Mouse (Mus musculus) ES-Bruce4 (cell line): ENCODE results near the gene Actr3. TPM values are rescaled to one million over a fixed set of nuclear protein-coding genes. Genes with fewer than 3 reads are reported as not detected.

Experiments
- H3K27ac ChIP-seq: 2 replicates; pipeline ENCODE4 v1.5.1; 2012; ENCODE audit warnings: low read length, inconsistent platforms; ENCODE audit not compliant: insufficient read depth
- H3K27me3 ChIP-seq: 2 replicates; pipeline ENCODE4 v1.6.1; 2012; ENCODE audit warnings: mild to moderate bottlenecking, low read length, inconsistent platforms; ENCODE audit not compliant: control insufficient read depth, poor library complexity, insufficient read depth, severe bottlenecking
- H3K36me3 ChIP-seq: 2 replicates; pipeline ENCODE4 v1.6.1; 2012; ENCODE audit warnings: inconsistent platforms, mild to moderate bottlenecking, low read length, moderate library complexity; ENCODE audit not compliant: control insufficient read depth, poor library complexity, insufficient read depth, severe bottlenecking
- H3K4me1 ChIP-seq: one replicate; pipeline ENCODE4 v1.8.1; 2011; ENCODE audit warnings: low read length; ENCODE audit not compliant: control insufficient read depth, insufficient read depth
- H3K4me3 ChIP-seq: 2 replicates; pipeline ENCODE4 v1.5.1; 2011; ENCODE audit warnings: low read depth, mild to moderate bottlenecking, low read length
- H3K9ac ChIP-seq: 2 replicates; pipeline ENCODE4 v1.6.1; 2012; ENCODE audit warnings: low read depth, mild to moderate bottlenecking, inconsistent platforms; ENCODE audit not compliant: poor library complexity, severe bottlenecking
- H3K9me3 ChIP-seq: replicated peaks from 2 replicates; pipeline ENCODE4 v1.6.1; 2012; ENCODE audit warnings: mild to moderate bottlenecking, low read length, inconsistent platforms; ENCODE audit not compliant: control insufficient read depth, poor library complexity, insufficient read depth, severe bottlenecking
- CTCF ChIP-seq: IDR thresholded peaks from one replicate; pipeline ENCODE4 v1.8.1; 2011; ENCODE audit warnings: low read depth, low read length
- EP300 ChIP-seq: IDR thresholded peaks from 2 replicates; pipeline ENCODE4 v1.6.1; 2011; ENCODE audit warnings: low read depth, low read length; ENCODE audit not compliant: insufficient read depth
- POLR2A ChIP-seq: IDR thresholded peaks from one replicate; pipeline ENCODE4 v1.8.1; 2011; ENCODE audit warnings: low read length; ENCODE audit not compliant: insufficient read depth
- polyA plus RNA-seq: library from polyadenylated mRNA; stranded (reverse); fragments of >200 nt; gene quantifications from 2 replicates; pipeline ENCODE4 v1.2.4, GENCODE M21; 2011; ENCODE audit warnings: low read depth; ENCODE audit not compliant: missing spikeins, insufficient read depth, insufficient read length

The Actr3 gene
- polyA plus RNA-seq, 1 experiment = 269 TPM

- peaks cover 14% of the 10 kb centered on the region for H3K9me3 ChIP-seq
- no peaks in the 10 kb centered on the region for H3K4me1 ChIP-seq
- TF ChIP-seq CTCF (no peak), POLR2A (no peak), EP300 (no peak)
- no peak overlapping the region for H3K9ac ChIP-seq
- H3K36me3 ChIP-seq = no peaks in the 10 kb centered on the region
- no peaks in the 10 kb centered on the region for H3K27me3 ChIP-seq
- no peak overlapping the region for H3K27ac ChIP-seq
- no peak overlapping the region for H3K4me3 ChIP-seq
Measured at GRCm38 (mm10) chr1:125351416-125352037, 84.0 kb downstream of the Actr3 start.

GRCm38 (mm10) chr1:125350843-125351242 is 84.7 kb downstream of the Actr3 start:
- Histone ChIP-seq H3K9ac (no peak overlapping the region), H3K9me3 (peaks cover 14% of the 10 kb centered on the region), H3K36me3 (no peaks in the 10 kb centered on the region), H3K4me3 (no peak overlapping the region), H3K27ac (no peak overlapping the region), H3K4me1 (no peaks in the 10 kb centered on the region), H3K27me3 (no peaks in the 10 kb centered on the region)
- TF ChIP-seq EP300 (no peak), CTCF (no peak), POLR2A (no peak)

GRCm38 (mm10) chr1:125345854-125346253 is 89.7 kb downstream of the Actr3 start:
- Histone ChIP-seq H3K4me1 (no peaks in the 10 kb centered on the region), H3K4me3 (no peak overlapping the region), H3K27ac (no peak overlapping the region), H3K9ac (no peak overlapping the region), H3K27me3 (no peaks in the 10 kb centered on the region), H3K9me3 (peaks cover 8% of the 10 kb centered on the region), H3K36me3 (no peaks in the 10 kb centered on the region)
- TF ChIP-seq CTCF (no peak), POLR2A (no peak)

- H3K27me3 ChIP-seq = no peaks in the 10 kb centered on the region
- no peaks in the 10 kb centered on the region for H3K36me3 ChIP-seq
- no peak for TF ChIP-seq CTCF
- TF ChIP-seq POLR2A = no peak
- TF ChIP-seq EP300 = no peak
- peaks cover 3% of the 10 kb centered on the region for H3K9me3 ChIP-seq
- no peak overlapping the region for H3K4me3 ChIP-seq
- no peaks in the 10 kb centered on the region for H3K4me1 ChIP-seq
- no peak overlapping the region for H3K9ac ChIP-seq
- H3K27ac ChIP-seq = no peak overlapping the region
Measured at GRCm38 (mm10) chr1:125345448-125345847, 90.1 kb downstream of the Actr3 start.

- no peak for TF ChIP-seq EP300
- TF ChIP-seq POLR2A = no peak
- no peak for TF ChIP-seq CTCF
- H3K9me3 ChIP-seq = no peaks in the 10 kb centered on the region; the same call in 1 of the 2 replicates
- H3K36me3 ChIP-seq = no peaks in the 10 kb centered on the region
- H3K27me3 ChIP-seq = no peaks in the 10 kb centered on the region
- H3K27ac ChIP-seq = no peak overlapping the region
- H3K9ac ChIP-seq = no peak overlapping the region
- no peak overlapping the region for H3K4me3 ChIP-seq
- no peaks in the 10 kb centered on the region for H3K4me1 ChIP-seq
Measured at GRCm38 (mm10) chr1:125343105-125343504, 92.4 kb downstream of the Actr3 start.

Other genes starting within 250 kb of the Actr3 start
- 16.5 and 23.6 TPM in 2 replicates for gene Slc35f5, start 124.9 kb upstream of the Actr3 start, polyA plus RNA-seq
- gene Gpr39, start 241.3 kb upstream of the Actr3 start, polyA plus RNA-seq = 0.93 and 1.1 TPM in 2 replicates